Mouse (Mus musculus): ENCODE results near the gene Megf8.
A peak's percentile ranks its signal among the peaks of the same experiment; 100 is the strongest.

Gene Megf8

DNA sequence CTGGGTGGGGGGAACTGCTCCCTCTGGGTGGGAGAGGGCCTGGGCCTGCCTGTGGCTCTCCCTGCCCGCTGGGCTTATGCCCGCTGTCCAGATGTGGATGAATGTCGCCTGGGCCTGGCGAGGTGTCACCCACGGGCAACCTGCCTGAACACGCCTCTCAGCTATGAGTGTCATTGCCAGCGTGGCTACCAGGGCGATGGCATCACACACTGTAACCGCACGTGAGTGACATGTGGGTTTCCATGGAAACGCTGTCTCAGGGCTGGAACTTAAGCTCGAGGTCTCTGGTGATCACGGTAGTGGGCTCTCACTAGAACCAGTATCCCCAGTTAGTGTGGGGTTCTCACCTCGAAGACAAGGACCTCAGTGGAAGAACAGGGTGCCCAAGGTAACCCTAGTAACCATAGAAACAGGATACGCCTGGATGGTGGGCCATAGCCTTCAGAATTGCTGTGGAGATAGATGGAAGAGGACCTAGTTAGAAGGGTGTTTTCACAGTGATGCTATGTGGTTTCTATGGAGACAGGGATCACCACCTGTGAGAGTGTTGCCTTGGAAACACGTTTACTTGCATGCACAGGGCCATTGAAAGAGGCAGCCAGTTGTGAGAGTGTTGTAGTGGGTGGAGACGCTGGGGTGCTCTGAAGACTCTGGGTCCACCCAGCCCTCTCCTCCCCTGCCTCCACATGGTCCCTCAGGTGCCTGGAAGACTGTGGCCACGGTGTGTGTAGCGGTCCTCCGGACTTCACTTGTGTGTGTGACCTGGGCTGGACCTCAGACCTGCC, 24.2 kb downstream of the Megf8 start:
- DNase-seq = no peak

DNA sequence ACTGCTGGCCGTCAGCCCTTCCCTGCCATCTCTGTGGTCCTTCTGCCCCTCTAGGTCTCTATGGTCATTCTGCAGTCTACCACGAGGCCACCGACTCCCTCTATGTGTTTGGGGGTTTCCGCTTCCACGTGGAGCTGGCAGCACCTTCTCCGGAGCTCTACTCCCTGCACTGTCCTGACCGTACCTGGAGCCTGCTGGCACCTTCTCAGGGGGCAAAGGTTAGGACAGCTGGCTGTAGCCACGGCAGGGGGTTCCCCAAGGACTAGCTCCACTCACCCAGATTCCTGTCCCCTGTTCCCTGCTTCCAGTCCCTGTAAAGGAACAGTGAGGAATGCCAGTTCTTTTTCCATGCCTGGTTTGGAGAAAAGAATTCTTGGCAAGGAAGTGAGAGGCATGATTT, 31.9 kb downstream of the Megf8 start:
- DNase-seq = no peak

DNA sequence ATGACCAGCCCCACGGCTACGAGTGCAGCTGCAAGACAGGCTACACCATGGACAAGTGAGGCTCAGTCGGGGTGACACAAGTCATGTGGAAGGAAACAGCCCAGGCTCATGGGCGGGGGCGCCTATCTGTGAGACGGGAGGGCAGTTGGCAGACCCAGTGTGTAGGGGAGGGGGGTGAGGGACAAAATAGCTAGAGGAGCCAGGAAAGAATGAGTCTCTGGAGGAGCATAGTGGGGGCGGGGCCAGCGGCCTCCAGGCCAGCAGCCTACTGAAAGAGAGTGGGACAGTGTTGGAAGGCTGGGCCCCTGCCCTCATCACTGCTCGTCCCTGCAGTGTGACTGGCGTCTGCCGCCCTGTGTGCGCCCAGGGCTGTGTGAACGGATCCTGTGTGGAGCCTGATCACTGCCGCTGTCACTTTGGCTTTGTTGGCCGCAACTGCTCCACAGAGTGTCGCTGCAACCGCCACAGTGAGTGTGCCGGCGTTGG, 41.8 kb downstream of the Megf8 start:
- no peak for DNase-seq

DNA sequence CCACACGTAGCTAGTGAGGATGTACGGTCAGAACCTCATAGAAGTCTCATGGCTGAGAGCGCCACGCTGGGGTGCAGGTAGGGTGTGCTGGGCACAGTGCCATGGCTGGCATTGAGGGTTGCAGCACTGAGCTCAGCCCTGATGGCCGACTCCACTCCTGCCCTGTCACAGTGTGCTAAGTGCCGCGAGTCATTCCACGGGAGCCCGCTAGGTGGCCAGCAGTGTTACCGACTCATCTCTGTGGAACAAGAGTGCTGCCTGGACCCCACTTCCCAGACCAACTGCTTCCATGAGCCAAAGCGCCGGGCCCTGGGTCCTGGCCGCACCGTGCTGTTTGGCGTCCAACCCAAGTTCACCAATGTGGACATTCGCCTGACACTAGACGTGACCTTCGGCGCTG, 46.2 kb downstream of the Megf8 start:
- DNase-seq = peak; percentile 78

DNA sequence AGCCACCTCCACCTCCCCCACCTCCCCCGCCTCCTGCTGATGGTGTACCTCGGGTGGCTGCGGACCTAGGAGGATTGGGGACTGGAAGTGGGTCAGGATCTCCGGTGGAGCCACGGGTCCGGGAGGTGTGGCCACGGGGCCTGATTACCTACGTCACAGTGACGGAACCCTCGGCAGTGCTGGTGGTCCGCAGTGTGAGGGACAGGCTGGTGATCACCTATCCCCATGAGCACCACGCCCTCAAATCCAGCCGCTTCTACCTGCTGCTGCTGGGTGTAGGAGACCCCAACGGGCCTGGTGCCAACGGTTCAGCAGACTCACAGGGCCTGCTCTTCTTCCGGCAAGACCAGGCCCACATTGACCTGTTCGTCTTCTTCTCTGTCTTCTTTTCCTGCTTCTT, 46.7 kb downstream of the Megf8 start:
- DNase-seq = no peak

DNA sequence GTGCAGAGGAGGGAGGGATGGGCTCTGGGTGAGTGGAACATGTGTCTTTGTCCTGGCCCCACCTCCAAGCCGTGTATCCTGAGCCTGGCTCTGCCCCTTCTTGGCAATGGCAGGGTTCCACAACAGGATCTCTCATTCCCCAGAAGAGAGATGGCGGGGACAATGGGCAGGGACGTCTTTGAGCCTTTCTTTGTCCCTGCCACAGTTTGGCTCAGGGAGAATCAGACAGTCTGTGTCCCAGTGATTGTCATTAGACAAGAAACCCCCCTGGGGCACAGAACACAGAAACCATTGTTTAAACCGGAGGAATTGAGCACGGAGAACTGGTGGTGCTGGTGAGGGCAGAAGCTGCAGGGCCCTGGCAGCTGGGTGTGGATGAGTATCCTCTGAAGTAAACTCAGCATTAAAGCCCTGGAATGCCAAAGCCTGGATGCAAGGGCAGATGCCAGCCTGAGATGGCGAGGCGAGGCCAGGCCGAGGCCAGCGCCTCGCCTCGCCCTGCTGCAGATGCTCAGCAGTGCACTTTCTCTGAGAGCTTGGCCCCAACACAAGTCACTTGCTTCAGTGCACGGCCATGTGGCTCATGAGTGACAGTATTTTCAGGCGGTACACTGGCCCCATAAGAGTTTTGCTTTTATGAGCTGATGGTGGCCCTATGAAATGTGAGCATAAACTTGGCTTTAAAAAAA, 49.1 kb downstream of the Megf8 start:
- peak; percentile 4 for DNase-seq

DNA sequence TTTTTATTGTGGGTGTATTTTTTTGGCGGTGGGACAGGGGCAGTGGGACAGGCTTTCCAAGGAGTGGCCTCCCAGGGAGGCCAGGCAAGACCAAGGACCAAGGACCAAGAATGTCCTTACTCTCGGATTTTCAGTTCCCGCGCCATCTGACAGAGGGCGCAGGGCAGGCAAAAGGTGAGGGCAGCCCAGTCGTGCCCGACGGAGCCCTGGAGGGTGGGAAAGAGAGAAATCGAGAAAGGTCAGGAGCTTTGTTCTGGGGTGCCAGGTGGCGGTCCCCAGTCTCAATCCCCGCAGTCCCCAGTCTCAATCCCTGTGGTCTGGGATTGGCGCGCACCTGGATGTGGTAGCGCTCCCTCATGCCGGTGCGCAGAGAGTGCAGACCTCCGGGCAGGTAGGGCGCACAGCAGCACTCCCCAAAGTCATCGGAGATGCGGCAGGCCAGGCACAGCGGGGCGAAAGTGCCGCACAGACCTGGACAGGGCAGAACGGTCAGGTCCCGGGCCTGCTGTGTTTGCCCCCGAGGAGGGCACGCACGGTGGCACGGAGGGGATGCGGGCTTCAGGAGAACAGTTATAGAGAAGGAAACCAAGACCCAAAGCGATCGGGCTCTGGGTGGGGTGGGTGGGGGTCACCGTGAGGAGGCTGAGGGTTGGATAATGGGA, 50.8 kb downstream of the Megf8 start:
- peak; percentile 37 for DNase-seq

DNA sequence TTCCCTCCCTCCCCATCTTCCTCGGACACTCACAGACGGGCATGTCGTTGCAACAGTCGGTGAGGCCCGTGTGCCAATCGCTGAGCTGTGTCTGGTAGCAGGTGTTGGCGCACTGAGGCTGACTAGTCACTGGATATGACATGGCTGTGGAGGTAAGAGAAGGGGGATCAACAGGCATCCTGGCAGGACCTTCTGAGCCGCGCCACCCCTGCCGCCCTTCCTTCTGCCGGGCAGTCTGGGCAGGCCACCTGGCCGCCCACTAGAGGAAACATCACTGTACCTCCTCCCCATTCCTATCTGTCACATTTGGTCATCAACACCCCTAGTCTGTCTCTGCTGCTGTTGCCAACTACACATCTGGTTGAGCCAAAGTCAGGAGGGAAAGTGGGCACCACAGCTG, 51.4 kb downstream of the Megf8 start:
- peak; percentile 67 for DNase-seq

DNA sequence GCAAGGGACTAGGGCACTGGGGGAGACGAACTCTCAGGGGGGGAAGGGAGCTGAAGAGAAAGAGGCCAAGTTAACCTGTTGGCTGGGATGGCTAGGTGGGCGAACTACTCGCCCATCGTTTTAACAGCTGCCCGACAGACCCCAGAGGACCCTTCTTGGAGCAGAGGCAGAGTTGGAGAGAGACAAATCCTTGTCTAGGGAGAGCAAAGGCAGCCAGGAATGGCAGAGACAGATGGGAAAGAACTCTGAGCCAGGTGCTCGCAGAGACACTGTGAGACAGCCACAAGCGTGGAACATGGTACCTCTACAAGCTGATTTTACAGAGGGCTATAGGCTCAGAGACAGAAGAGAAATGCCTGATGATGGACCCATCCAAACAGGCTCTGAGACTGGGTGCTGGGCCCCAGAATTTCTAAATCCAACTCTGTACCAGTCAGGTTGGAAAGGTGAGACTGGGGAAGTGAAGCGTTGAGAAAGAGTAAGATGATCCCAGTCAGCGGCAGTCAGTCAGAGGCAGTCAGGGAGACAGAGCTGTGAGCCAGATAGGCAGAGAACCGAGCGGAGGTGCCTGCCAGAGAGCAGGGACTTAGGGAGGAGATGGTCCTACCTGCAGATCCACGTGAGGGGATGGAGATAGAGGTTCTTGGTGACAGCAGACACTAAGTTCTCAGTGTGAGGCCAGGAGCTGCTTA, 52.2 kb downstream of the Megf8 start, which contains the start of gene Cnfn:
Cnfn (minus strand) TSS at position 667 of the 692 bp plus-strand sequence.
- peak; percentile 39 for DNase-seq

DNA sequence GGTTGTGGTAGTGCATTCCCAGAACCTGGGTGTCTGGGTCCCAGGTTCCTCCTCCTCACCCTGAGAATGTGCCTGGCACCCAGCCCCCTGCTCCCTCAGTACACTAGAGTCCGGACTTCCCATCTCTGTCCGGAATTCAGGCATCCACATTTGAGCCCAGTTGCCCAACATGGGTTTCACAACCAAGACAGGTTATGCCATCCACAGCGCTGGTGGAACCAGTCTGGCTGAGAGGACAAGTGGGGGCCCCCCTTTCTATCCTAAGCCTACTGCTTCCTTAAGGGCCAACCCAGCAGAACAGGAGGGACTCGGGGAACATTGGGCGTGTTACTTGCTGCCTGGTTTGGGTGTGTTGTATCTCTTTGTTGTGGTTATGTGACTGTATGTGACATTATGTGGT, 55.5 kb downstream of the Megf8 start:
- DNase-seq = no peak

DNA sequence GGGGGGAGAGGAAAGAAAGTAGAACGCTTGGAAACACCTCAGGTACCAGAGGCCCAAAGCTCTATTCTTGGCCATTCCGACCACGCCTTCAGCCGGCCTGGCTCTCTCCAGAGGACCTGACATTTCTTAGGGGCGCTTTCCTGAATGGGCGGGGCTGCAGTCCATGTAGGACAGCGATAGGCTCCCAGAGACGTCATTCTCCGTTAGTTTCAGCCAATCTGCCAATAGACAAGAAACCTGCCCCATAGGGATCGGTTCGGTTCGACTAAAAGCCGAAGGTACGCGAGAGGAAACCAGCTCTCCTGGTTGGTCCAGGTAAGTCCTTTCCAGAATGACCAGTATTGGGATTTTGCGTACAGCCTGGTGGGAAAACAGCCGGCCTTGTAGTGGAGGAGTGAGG, 59.6 kb downstream of the Megf8 start:
- DNase-seq = peak; percentile 93

DNA sequence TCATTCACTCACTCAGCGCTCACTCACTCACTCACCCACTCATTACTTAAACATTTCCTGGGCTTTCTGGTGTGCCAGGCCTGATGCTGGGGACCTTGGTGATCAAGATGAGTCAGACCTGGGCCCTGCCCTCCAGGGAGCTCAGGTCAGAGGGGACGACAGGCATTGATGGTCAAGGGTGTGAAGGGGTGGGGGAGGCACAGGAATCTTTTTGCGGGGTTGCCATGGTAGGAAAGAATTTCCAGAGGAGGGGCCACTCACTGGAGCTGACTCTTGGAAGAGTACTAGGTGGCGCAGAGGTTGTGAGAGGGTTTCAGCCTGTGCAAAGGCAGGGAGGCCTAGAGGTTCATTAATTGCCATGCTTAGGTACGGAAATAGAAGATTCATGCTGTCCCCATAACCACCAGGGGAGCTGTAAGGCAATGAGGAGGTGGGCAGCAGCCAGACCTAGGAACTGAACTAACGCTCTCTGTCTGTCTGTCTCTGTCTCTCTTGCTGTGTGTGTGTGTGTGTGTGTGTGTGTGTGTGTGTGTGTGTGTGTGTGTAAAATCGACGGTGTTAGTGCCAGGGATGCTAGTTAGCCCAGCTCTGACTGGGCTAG, 60.2 kb downstream of the Megf8 start:
- no peak for DNase-seq

DNA sequence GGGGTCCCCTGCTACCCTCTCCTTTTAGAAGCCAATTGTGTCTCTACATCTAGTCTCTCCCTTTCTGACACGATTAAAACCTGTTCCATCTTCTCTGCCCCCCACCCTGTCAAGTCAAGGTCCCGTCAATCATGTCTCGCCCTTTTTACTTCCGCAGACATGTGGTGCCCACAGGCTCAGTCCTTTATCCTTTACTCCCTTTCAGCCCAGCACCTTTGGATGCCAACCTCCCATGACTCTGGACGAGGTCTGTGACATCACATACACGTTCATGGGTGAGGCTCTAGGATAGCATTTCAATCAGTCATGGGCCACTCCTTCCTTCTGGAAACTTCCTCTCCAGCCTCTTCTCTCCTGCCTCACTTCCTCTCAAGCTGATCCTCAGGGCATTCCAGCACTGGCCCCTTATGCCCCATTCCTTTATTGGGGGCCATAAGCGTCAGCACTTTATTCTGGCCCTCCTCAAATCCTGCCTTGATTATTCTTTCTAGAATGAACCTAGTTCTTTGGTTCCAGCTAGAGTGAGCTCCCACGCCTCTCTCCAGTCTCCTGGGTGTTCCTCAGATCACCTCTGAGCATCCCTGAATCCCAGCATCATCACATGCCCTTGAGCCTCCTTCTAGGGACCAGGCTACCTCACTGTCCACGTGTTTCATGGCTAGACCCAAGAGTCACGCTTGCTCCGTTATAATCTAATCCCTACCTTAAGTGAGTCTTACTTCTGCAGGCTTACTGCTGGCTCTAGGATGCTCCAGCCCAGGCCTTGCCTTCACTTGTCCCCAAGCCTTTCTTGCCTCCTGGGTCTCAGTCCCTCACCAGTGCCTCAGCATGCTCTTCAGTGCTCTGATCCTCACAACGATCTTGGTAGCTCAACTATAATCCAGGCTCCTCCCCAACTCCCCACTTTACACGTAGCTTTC, 61.5 kb downstream of the Megf8 start:
- DNase-seq = no peak

DNA sequence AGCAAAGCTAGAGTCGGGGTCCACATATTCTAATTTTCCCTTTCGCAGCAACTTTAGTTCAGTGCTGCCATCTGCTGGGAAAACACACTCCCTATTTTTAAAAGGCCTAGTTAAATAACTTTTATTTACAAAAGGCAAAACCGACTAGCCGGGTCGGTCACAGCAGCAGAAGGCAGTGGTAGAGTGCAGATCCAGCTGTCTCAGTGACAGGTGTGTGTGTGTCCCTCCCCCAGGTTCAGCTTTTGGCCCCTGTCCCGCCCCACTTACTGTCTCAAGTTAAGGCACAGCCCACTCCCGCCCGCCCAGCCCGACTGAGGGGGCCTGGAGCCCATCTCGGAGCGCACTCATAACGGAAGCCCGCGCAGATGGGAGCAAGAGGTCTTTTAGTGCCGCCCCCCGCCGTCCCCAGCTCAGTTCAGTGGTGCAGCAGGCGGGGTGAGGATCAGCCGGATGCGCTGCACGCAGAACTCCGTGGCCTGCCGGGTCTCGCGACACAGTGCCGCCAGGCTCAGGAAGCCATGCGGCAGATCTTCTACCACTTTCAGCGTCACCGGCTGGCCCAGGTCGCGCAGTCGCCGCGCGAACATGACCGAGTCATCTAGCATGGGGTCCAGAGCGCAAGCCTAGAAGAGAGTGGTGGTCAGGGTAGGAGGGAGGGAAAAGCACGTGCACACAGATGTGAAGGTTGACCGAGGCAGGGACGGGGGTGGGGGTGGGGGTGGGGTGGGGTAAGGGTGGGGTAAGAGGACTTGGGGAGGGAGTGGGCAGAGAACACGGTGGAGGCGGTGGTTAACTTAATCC, 62.8 kb downstream of the Megf8 start:
- peak; percentile 39 for DNase-seq

DNA sequence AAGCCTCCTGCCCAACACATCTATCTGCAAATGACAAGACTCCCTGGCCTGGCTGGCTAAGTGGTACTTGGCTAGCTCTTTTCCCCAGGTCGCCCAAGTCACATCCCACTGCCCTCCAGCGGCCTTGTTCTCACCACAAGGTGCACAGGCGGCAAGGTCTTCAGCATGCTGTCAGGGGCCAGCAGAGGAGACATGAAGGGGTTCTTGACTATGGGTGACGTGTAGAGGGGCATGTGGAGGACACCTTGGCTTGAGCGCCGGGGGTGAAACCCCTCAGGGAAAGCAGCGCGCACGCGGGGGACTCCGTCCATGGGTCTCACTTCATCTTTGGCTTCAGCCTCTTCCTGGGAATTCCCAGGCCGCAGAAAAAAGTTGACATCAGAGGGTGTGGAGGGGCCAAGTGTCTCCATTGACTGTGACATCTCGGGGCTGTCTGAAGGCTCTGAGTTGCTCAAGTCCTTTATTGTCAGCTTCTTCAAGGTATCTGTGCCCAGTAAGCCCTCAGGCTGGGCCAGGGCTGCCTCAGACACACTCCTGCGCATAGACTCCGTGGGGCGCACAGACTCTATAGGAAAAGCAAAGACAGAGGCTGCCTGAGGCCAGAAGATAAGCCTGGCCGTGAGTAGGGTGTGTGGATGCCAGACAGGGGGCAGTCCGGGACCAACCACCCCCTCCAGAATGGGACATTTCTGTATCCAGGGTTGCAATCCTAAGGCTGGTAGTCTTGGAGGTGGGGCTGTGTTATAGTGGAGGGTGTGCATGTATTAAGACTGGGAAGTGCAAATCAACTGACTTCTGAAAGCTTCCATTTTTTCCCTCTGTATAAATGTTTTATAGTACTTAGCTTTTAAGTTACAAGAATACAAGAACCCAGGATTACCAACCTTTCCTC, 63.7 kb downstream of the Megf8 start:
- DNase-seq = no peak

DNA sequence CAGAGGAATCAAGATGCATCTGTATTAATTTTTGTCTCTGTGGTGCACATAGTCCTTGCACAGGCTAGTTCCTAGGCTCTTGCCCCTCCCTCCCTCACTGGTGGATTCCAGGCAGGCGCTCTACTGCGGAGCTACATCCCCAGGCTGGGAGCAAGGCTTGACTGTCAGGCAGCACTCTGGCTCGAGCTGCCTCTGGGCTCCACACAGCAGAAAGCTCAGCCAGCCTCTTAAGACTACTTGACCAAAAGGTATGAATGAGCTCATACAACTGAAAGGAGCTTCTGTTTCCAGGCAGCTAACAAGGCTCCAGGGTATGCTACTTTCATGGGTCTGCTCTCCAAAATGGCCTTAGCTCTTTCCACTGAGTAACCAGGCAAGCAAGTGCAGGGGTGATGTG, 64.3 kb downstream of the Megf8 start:
- no peak for DNase-seq

DNA sequence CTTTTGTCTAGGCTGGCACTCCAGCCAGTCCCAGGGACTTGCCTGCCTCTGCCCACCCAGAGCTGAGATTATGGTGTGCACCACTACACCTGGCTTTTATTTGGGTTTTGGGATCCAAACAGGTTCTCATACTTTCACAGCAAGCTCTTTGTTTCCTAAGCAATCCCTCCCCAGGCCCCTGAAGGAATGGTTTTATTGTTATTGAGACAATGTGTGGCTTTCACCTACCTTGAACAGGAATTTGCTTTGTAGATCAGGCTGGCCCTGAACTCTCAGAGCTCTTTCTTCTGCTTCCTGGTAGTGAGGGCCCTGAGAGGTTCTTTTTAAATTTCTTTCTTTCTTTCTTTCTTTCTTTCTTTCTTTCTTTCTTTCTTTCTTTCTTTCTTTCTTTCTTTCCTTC, 65.6 kb downstream of the Megf8 start:
- no peak for DNase-seq

DNA sequence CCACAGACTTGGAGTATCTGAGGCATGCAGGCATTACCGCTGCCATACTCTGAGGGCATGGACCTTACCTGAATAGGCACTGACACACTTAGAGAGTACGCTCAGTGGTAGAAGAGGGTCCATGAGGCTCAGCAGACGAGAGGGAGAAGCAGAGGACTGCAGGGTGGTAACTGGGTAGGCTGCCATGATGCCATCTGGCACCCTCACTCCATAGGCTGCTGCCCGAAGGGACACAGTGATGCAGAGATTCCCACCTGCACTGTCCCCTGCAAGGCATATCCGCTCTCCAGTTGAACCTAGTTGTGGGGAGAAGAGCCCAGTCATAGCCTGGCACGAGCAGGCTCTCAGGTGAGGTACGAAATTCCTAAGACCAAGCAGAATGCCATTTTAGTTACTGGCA, 66.4 kb downstream of the Megf8 start:
- no peak for DNase-seq

DNA sequence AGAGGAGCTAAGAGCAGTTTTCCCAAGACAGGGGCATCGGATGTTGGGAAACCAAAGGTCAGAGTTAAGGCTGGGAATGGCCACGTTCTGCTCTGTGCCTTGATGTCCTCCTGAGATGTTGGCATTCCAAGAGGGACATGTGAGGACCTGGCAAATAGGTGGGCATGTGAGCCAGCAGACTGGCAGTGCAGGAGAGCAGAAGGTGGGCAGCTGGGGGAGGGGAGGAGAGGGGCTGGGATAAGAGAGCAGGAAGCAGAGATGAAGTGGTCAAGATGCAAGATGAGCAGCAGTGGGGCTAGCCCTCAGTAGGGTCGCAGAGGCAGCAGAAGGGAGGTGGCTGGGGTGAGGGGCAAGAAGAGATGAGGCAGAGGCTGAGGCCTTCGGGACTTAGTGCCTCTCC, 66.9 kb downstream of the Megf8 start:
- no peak for DNase-seq

DNA sequence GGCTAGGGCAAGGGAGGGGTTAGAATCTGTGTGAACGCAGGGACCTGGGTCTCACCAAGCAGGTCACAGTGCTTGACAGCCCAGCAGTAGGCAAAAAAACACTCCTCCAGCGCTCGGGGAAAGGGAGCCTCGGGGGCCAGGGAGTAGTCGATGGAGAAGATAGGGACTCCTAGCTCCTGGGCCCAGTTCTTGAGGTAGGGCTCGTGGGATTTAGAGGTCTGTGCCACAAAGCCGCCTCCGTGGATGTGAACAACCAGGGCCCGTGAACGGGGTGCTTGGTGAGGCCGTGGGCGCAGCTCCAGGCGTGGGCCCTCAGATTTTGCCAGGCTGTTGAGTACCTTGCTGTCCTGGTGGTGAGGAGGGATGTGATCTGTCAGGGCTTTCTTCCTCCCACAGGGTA, 67.4 kb downstream of the Megf8 start:
- peak; percentile 14 for DNase-seq

All from cerebellum, adult 11 months (tissue).